Mouse (Mus musculus) lung, postnatal 0 days (tissue): ENCODE measurements around the gene Slc35e3. TPM values are rescaled to one million over a fixed set of nuclear protein-coding genes. Genes with fewer than 3 reads are reported as not detected.
A peak's percentile ranks its signal among the peaks of the same experiment; 100 is the strongest.

ENCODE experiments used
- ATAC-seq: fragments of 200-750 bp; cut with Nextera tagmentation; 2 replicates; pipeline ENCODE4 v1.8.0; 2017; ENCODE audit warnings: moderate library complexity
- DNase-seq: peaks from one replicate; pipeline ENCODE4 v3.0.0-alpha.2; 2016; ENCODE audit warnings: low spot score
- H3K27ac ChIP-seq: fragments of 300-500 bp; sonication (generic); 2 replicates; pipeline ENCODE4 v1.5.1; 2014; ENCODE audit warnings: antibody characterized with exemption, mild to moderate bottlenecking, low read length, mixed read lengths
- H3K27me3 ChIP-seq: fragments of 300-500 bp; sonication (generic); replicated peaks from 2 replicates; pipeline ENCODE4 v1.6.1; 2014; ENCODE audit warnings: low read length, mixed read lengths; ENCODE audit not compliant: insufficient read depth
- H3K36me3 ChIP-seq: fragments of 300-500 bp; sonication (generic); 2 replicates; pipeline ENCODE4 v1.6.1; 2014; ENCODE audit warnings: low read length, mixed read lengths; ENCODE audit not compliant: insufficient read depth
- H3K4me1 ChIP-seq: fragments of 300-500 bp; sonication (generic); 2 replicates; pipeline ENCODE4 v1.6.1; 2014; ENCODE audit warnings: antibody characterized with exemption, low read depth, low read length, mixed read lengths; ENCODE audit not compliant: insufficient read depth
- H3K4me2 ChIP-seq: fragments of 300-500 bp; sonication (generic); replicated peaks from 2 replicates; pipeline ENCODE4 v1.6.1; 2014; ENCODE audit warnings: low read depth, mild to moderate bottlenecking, low read length, moderate library complexity, mixed read lengths
- H3K4me3 ChIP-seq: fragments of 300-500 bp; sonication (generic); 2 replicates; pipeline ENCODE4 v1.5.1; 2014; ENCODE audit warnings: low read depth, low read length
- H3K9ac ChIP-seq: fragments of 300-500 bp; sonication (generic); replicated peaks from 2 replicates; pipeline ENCODE4 v1.6.1; 2014; ENCODE audit warnings: low read depth, mild to moderate bottlenecking
- H3K9me3 ChIP-seq: fragments of 300-500 bp; sonication (generic); 2 replicates; pipeline ENCODE4 v1.6.1; 2016; ENCODE audit warnings: low read length, mixed read lengths
- CTCF ChIP-seq: IDR thresholded peaks from 2 replicates; pipeline ENCODE4 v1.5.1; 2016; ENCODE audit warnings: antibody characterized with exemption, mild to moderate bottlenecking
- EP300 ChIP-seq: IDR thresholded peaks from 2 replicates; pipeline ENCODE4 v1.6.1; 2016; ENCODE audit warnings: antibody characterized with exemption, mild to moderate bottlenecking, control low read depth
- WGBS: fragments of 180-500 bp; shearing (Covaris S2); extraction: QIAGEN DNeasy Blood & Tissue Kit; methylation state at CpG from one replicate; pipeline ENCODE4 v1.1.7; 2014; 5-methylcytosine and 5-hydroxymethylcytosine counted together
- polyA plus RNA-seq: library from polyadenylated mRNA; unstranded; fragments of >200 nt; fragmentation: Nextera tagmentation; extraction: Ambion mirVana; gene quantifications from 2 replicates; pipeline ENCODE4 v1.2.1, GENCODE M21; 2015

Gene Slc35e3
- polyA plus RNA-seq, 1 experiment from 2014 or later = 17.2 TPM

DNA sequence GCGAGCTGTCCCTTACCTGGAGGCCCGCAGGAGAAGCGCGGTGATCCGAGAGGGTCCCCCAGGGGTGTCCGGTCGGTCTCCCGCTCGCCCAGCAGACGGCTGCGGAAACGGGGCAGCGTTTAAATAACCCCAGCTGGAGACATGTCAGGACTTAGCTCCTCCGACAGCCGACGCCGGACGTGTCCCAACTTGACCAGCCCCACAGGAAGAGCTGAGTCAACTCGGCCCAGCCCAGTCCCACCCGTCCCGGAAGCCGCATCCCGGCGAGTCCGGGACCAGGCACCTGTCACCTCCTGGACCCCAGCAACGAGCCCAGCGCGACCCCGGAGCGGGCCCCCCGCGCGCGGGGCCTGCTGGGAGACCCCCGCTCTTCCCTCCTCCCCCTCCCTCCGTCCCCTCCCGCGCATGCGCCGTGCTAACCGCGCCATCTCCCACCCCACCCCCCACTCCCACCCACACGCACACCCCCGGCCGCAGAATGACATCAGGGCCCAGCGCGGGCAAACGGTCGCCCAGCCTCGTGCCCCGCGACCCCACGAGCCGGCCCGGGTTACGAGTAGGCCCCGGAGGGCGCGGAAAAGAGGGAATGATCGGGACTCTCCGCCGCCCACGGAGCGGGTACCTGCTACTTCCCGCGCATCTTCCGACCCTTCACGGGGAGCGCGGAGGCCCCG is 36.1 kb downstream of the Slc35e3 start:
- H3K9me3 ChIP-seq = no peaks in the 10 kb centered on the region
- peaks cover 2% of the 10 kb centered on the region for H3K36me3 ChIP-seq
- peaks cover 10% of the 10 kb centered on the region; the same call in 1 of the 2 replicates for H3K4me1 ChIP-seq
- TF ChIP-seq EP300 (no peak), CTCF (no peak)
- peak overlapping the region; percentile 98 for H3K4me3 ChIP-seq
- ATAC-seq (peak; percentile 86), DNase-seq (peak; percentile 90)
- H3K9ac ChIP-seq = peak overlapping the region; percentile 97
- no peaks in the 10 kb centered on the region for H3K27me3 ChIP-seq
- H3K27ac ChIP-seq = peak overlapping the region; percentile 99
- 1% methylated on average over 52 of the region's 71 CpGs for WGBS
- peak overlapping the region; percentile 72 for H3K4me2 ChIP-seq

GRCm38 (mm10) chr10:117709326-117709830 is 36.8 kb downstream of the Slc35e3 start:
- H3K27ac ChIP-seq = peak overlapping the region; percentile 99
- H3K4me3 ChIP-seq = peak overlapping the region; percentile 98
- peaks cover 9% of the 10 kb centered on the region for H3K36me3 ChIP-seq
- peak; percentile 55 for DNase-seq
- H3K4me1 ChIP-seq = peaks cover 10% of the 10 kb centered on the region; the same call in 1 of the 2 replicates
- TF ChIP-seq CTCF (no peak), EP300 (no peak; the same call in 1 of the 2 replicates)
- ATAC-seq = no peak
- H3K4me2 ChIP-seq = peak overlapping the region; percentile 72
- no peaks in the 10 kb centered on the region for H3K9me3 ChIP-seq
- WGBS = 24% methylated on average over 12 of the region's 12 CpGs
- H3K9ac ChIP-seq = peak overlapping the region; percentile 97
- H3K27me3 ChIP-seq = no peaks in the 10 kb centered on the region

GRCm38 (mm10) chr10:117708856-117709255 is 37.3 kb downstream of the Slc35e3 start:
- 55% methylated on average over 9 of the region's 9 CpGs for WGBS
- no peak for TF ChIP-seq EP300
- no peak for TF ChIP-seq CTCF
- DNase-seq (no peak), ATAC-seq (no peak)
- Histone ChIP-seq H3K9ac (no peak overlapping the region; the same call in 1 of the 2 replicates), H3K4me3 (peak overlapping the region; percentile 98; the same call in 1 of the 2 replicates), H3K27me3 (no peaks in the 10 kb centered on the region), H3K27ac (peak overlapping the region; percentile 43; the same call in 1 of the 2 replicates), H3K36me3 (peaks cover 10% of the 10 kb centered on the region), H3K4me1 (peaks cover 10% of the 10 kb centered on the region; the same call in 1 of the 2 replicates), H3K4me2 (peak overlapping the region; percentile 72), H3K9me3 (no peaks in the 10 kb centered on the region)

- Histone ChIP-seq H3K27ac (no peak overlapping the region), H3K4me1 (peaks cover 10% of the 10 kb centered on the region; the same call in 1 of the 2 replicates), H3K9ac (no peak overlapping the region), H3K4me2 (no peak overlapping the region; the same call in 1 of the 2 replicates), H3K4me3 (no peak overlapping the region), H3K36me3 (peaks cover 12% of the 10 kb centered on the region), H3K9me3 (no peaks in the 10 kb centered on the region), H3K27me3 (no peaks in the 10 kb centered on the region)
- ATAC-seq (no peak), DNase-seq (no peak)
- 96% methylated on average over 2 of the region's 2 CpGs for WGBS
- TF ChIP-seq CTCF = no peak
- no peak for TF ChIP-seq EP300
Observed at GRCm38 (mm10) chr10:117708376-117708775, 37.8 kb downstream of the Slc35e3 start.

GRCm38 (mm10) chr10:117707114-117707838 is 38.9 kb downstream of the Slc35e3 start:
- WGBS = 86% methylated on average over 2 of the region's 2 CpGs
- no peak overlapping the region for H3K9ac ChIP-seq
- TF ChIP-seq CTCF = no peak
- TF ChIP-seq EP300 = no peak
- no peak overlapping the region for H3K4me3 ChIP-seq
- no peaks in the 10 kb centered on the region for H3K9me3 ChIP-seq
- H3K27ac ChIP-seq = no peak overlapping the region
- ATAC-seq (no peak), DNase-seq (no peak)
- H3K4me2 ChIP-seq = no peak overlapping the region
- no peaks in the 10 kb centered on the region for H3K27me3 ChIP-seq
- peaks cover 18% of the 10 kb centered on the region for H3K36me3 ChIP-seq
- peaks cover 10% of the 10 kb centered on the region; the same call in 1 of the 2 replicates for H3K4me1 ChIP-seq

DNA sequence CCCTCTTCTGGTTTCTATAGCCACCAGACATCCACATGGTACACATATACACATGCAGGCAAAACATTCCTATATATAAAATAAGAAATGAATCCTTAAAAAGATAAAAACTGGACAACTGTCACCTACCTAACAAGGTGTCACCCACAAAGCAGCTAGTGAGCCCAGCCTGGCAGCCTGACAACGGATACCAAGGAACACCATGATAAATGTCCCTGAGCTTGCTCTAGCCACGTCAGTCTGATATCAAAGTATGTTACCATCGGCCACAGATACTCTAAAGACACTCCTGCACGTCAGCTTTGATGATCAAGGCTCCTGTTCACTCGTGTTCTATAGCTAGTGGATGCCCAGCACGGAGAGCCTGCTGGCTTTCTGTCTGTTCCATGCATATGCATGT is 39.7 kb downstream of the Slc35e3 start:
- no peak overlapping the region for H3K9ac ChIP-seq
- ATAC-seq = no peak

More for the DNA sequence above, 39.7 kb downstream of the Slc35e3 start:
- Histone ChIP-seq H3K4me1 (peaks cover 8% of the 10 kb centered on the region; the same call in 1 of the 2 replicates), H3K4me2 (no peak overlapping the region), H3K27ac (no peak overlapping the region), H3K36me3 (peaks cover 25% of the 10 kb centered on the region), H3K27me3 (no peaks in the 10 kb centered on the region), H3K9me3 (no peaks in the 10 kb centered on the region), H3K4me3 (no peak overlapping the region)
- WGBS = 77% methylated on average over 6 of the region's 6 CpGs
- TF ChIP-seq CTCF (no peak), EP300 (no peak)
- no peak for DNase-seq
